In the genomic region with DNA sequence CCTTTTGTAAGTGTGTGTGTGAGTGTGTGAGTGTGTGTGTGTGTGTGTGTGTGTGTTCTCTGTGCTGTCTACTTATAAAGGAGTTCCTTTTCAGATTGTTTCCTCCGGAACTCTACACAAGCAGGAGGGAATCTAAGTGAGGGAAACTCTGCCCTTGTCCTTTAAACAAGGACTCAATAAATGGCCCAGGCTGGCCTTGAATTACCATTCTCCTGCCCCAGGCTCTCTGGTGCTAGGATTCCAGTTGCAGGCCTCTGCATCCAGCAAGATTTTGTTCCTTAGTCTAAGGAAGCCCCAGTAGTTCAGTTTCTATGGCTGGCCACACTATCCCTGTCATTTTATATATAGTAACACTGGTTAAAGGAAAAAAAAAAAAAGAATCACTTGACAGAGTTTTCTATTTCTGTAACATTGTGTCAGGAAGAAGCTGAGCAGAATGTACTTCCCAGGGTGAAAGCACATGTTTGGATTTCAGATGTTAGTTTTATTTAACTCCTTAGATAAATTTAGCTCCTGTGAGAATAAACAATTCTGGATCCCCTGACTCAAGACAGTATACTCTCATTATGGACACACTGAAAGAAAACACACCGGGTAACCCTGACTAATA, we compare ENCODE assay signal across 8 mouse cellular contexts. TPM values are rescaled to one million over a fixed set of nuclear protein-coding genes. Genes with fewer than 3 reads are reported as not detected.
A peak's percentile ranks its signal among the peaks of the same experiment; 100 is the strongest.
DNase-seq lines count a peak whose midpoint lies in the region; ATAC-seq and TF ChIP-seq lines count a peak whose summit lies in the region.

No protein-coding gene starts in this region.

- peak overlapping the region; percentile 97 for H3K4me3 ChIP-seq in layer of hippocampus, adult 2 months
- H3K4me3 ChIP-seq in embryonic facial prominence, embryonic 15.5 days (replicated peaks): peak overlapping the region; percentile 73
- H3K4me3 ChIP-seq in intestine, embryonic 15.5 days (replicated peaks): peak overlapping the region; percentile 68
- peak overlapping the region; percentile 60 for H3K4me3 ChIP-seq in neural tube, embryonic 15.5 days (replicated peaks)

- H3K27me3 ChIP-seq in embryonic facial prominence, embryonic 15.5 days: peaks cover 9% of the 10 kb centered on the region; the same call in 1 of the 2 replicates
- H3K27me3 ChIP-seq in intestine, embryonic 15.5 days (replicated peaks): no peaks in the 10 kb centered on the region
- peaks cover 14% of the 10 kb centered on the region; the same call in 1 of the 2 replicates for H3K27me3 ChIP-seq in neural tube, embryonic 15.5 days (replicated peaks)

- H3K36me3 ChIP-seq in embryonic facial prominence, embryonic 15.5 days: no peaks in the 10 kb centered on the region
- no peaks in the 10 kb centered on the region for H3K36me3 ChIP-seq in intestine, embryonic 15.5 days
- no peaks in the 10 kb centered on the region for H3K36me3 ChIP-seq in neural tube, embryonic 15.5 days

- DNase-seq in layer of hippocampus, adult 2 months (ENCODE audit: low spot score in 2 of 2): no peak
- no peak for DNase-seq in layer of hippocampus, adult 9-11 months
- DNase-seq in gastrocnemius, postnatal 36 days: no peak
- no peak for DNase-seq in thymus, postnatal 10 days (ENCODE audit: low spot score in 2 of 2)

- H3K27ac ChIP-seq in layer of hippocampus, adult 2 months: peak overlapping the region; percentile 85
- H3K27ac ChIP-seq in embryonic facial prominence, embryonic 15.5 days (replicated peaks): peak overlapping the region; percentile 92
- peak overlapping the region; percentile 86 for H3K27ac ChIP-seq in intestine, embryonic 15.5 days
- H3K27ac ChIP-seq in neural tube, embryonic 15.5 days (replicated peaks): no peak overlapping the region

- ATAC-seq in embryonic facial prominence, embryonic 15.5 days (ENCODE audit: insufficient number of reproducible peaks, low FRiP score, low TSS enrichment, low read depth): no peak
- ATAC-seq in intestine, embryonic 15.5 days: no peak
- ATAC-seq in neural tube, embryonic 15.5 days (ENCODE audit: low FRiP score): no peak
- no peak for ATAC-seq in erythroid progenitor cell, adult 5-6 weeks (replicated peaks; ENCODE audit: low FRiP score, poor library complexity, severe bottlenecking)

- no peaks in the 10 kb centered on the region for H3K9me3 ChIP-seq in embryonic facial prominence, embryonic 15.5 days (replicated peaks)
- H3K9me3 ChIP-seq in intestine, embryonic 15.5 days: no peaks in the 10 kb centered on the region
- H3K9me3 ChIP-seq in neural tube, embryonic 15.5 days (replicated peaks): no peaks in the 10 kb centered on the region

- intact Hi-C loops in gastrocnemius, postnatal 36 days (cut with DNase I): no loop called here

- no peak for TF ChIP-seq CTCF in layer of hippocampus, adult 2 months (conservative IDR thresholded peaks at IDR 0.05)

- H3K4me1 ChIP-seq in embryonic facial prominence, embryonic 15.5 days: peaks cover 23% of the 10 kb centered on the region
- peaks cover 9% of the 10 kb centered on the region for H3K4me1 ChIP-seq in intestine, embryonic 15.5 days (replicated peaks)
- H3K4me1 ChIP-seq in neural tube, embryonic 15.5 days: peaks cover 15% of the 10 kb centered on the region

- no peak overlapping the region for H3K9ac ChIP-seq in embryonic facial prominence, embryonic 15.5 days
- H3K9ac ChIP-seq in intestine, embryonic 15.5 days: peak overlapping the region; percentile 59
- H3K9ac ChIP-seq in neural tube, embryonic 15.5 days (replicated peaks): peak overlapping the region; percentile 58

- H3K4me2 ChIP-seq in embryonic facial prominence, embryonic 15.5 days (replicated peaks): peak overlapping the region; percentile 94
- peak overlapping the region; percentile 85 for H3K4me2 ChIP-seq in intestine, embryonic 15.5 days (replicated peaks)
- H3K4me2 ChIP-seq in neural tube, embryonic 15.5 days: peak overlapping the region; percentile 90

- WGBS in embryonic facial prominence, embryonic 15.5 days: 49% methylated on average over 2 of the region's 2 CpGs
- 20% methylated on average over 2 of the region's 2 CpGs for whole genome bisulfite sequencing in intestine, embryonic 15.5 days
- WGBS in neural tube, embryonic 15.5 days: 40% methylated on average over 2 of the region's 2 CpGs

RNA-seq across cellular contexts. Expression of a gene that starts 1.5 kb away (rescaled TPM):
- 10 to 100 TPM; 64.2 to 68.7 TPM for total RNA-seq in layer of hippocampus, adult 2 months (2021)
- polyA plus RNA-seq in embryonic facial prominence, embryonic 15.5 days (2015; fragmentation: Nextera tagmentation; extraction: Ambion mirVana): 74.7 and 76.8 TPM in 2 replicates
- polyA plus RNA-seq in intestine, embryonic 15.5 days (2015; fragmentation: Nextera tagmentation; extraction: Ambion mirVana): 247 and 298 TPM in 2 replicates
- polyA plus RNA-seq in neural tube, embryonic 15.5 days (2015; fragmentation: Nextera tagmentation; extraction: Ambion mirVana): 188 and 223 TPM in 2 replicates
- 406 and 410 TPM in 2 replicates for total RNA-seq in erythroid progenitor cell, adult 5-6 weeks (2015; ENCODE audit: low replicate concordance)
- total RNA-seq in erythroid progenitor cell, adult 5-6 weeks (2017; ENCODE audit: low replicate concordance): 298 and 328 TPM in 2 replicates
- total RNA-seq in gastrocnemius, postnatal 36 days (2021): 100 to 1,000 TPM; 108 to 112 TPM

RNA-seq across cellular contexts. Expression of a gene that starts 42.3 kb away (rescaled TPM):
- 10 to 100 TPM; 22.5 to 25.8 TPM for total RNA-seq in layer of hippocampus, adult 2 months (2021)
- polyA plus RNA-seq in embryonic facial prominence, embryonic 15.5 days (2015; fragmentation: Nextera tagmentation; extraction: Ambion mirVana): 47.3 and 49.2 TPM in 2 replicates
- polyA plus RNA-seq in intestine, embryonic 15.5 days (2015; fragmentation: Nextera tagmentation; extraction: Ambion mirVana): 133 and 156 TPM in 2 replicates
- polyA plus RNA-seq in neural tube, embryonic 15.5 days (2015; fragmentation: Nextera tagmentation; extraction: Ambion mirVana): 38.7 and 53.3 TPM in 2 replicates
- 13.0 and 20.1 TPM in 2 replicates for total RNA-seq in erythroid progenitor cell, adult 5-6 weeks (2015; ENCODE audit: low replicate concordance)
- total RNA-seq in erythroid progenitor cell, adult 5-6 weeks (2017; ENCODE audit: low replicate concordance): 9.4 and 11.8 TPM in 2 replicates
- 1 to 10 TPM; 2.6 to 4.5 TPM for total RNA-seq in gastrocnemius, postnatal 36 days (2021)
